Mouse (Mus musculus): Measurements from ENCODE around the gene Ubac2.

Gene Ubac2

DNA sequence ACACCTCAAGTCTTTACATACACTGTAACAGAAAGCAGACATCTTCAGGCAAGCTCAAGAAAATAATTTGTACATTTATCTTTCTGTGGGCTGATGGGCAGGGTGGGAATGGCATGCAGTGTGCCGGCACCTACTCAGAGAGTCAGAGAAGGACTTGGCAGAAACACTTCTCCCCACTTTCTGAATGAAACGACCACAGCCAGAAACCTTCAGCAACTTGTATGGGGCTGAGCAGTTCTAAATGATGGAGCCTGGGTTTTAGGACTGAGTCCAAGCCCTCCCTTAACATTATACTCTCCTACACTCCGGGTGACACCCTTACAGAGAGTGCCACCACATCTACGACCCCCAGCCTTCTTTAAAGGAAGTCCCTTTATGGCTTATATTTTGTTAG, 85.5 kb downstream of the Ubac2 start:
- in situ Hi-C loops (cut with MboI, MseI) = no loop called here

- in situ Hi-C loops (cut with MboI, MseI) = no loop called here
These were observed 86.6 kb downstream of the Ubac2 start, which contains the start of gene Gpr183 for GRCm38 (mm10) chr14:121964990-121965389. TSS of gene Gpr183 (minus strand) at chr14:121965195.

DNA sequence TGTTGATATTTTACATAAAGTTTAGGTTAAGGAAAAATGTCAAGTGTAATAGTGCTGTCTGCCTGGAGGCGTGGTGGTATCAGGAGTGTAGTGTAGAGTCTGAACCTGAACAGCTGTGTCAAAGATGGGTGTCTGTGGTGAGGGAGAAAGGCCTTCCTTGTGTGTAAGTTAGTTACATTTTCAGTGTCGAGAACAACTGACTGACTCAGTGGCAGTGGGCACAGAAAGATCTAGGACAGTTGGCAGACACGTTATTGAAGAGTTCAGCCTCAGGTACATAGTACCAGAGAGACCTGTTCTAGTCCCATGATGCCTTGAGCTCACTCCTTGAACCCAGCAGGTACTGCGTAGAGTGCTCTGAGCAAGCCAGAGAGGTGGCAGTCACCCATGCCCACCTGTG, 87.0 kb downstream of the Ubac2 start:
- in situ Hi-C loops (cut with MboI, MseI) = no loop called here

DNA sequence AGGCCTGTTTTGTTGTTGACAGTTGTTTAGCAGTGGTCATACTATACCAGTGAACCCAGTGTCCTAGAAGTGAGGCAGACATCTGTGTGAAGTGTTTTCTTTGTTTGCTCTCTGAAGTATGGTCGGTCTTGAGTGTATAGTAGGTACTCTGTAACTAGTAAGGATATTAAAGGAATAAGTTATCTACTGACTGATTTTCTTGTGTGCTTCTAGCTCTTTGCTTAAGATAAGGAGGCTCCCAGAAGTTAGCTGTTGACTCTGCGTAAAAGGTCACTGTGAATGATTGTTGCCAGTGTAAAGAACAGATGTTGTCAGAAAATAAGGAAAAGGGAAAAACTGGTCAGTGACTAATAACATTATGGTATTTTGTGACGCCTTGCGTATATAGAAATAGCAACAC, 88.7 kb downstream of the Ubac2 start:
- in situ Hi-C loops (cut with MboI, MseI) = no loop called here

GRCm38 (mm10) chr14:121970402-121970801, 92.0 kb downstream of the Ubac2 start:
- in situ Hi-C loops (cut with MboI, MseI) = no loop called here

GRCm38 (mm10) chr14:121973114-121973513, 94.7 kb downstream of the Ubac2 start:
- in situ Hi-C loops (cut with MboI, MseI) = no loop called here

GRCm38 (mm10) chr14:121981531-121981930, 103.1 kb downstream of the Ubac2 start:
- in situ Hi-C loops (cut with MboI, MseI) = loop anchor here (25.0 kb wide), 1 partner anchor 869 kb away; no protein-coding TSS in a partner anchor

- in situ Hi-C loops (cut with MboI, MseI) = loop anchor here (25.0 kb wide), 1 partner anchor 871 kb away; no protein-coding TSS in a partner anchor
These were observed 104.9 kb downstream of the Ubac2 start for GRCm38 (mm10) chr14:121983009-121983933.

DNA sequence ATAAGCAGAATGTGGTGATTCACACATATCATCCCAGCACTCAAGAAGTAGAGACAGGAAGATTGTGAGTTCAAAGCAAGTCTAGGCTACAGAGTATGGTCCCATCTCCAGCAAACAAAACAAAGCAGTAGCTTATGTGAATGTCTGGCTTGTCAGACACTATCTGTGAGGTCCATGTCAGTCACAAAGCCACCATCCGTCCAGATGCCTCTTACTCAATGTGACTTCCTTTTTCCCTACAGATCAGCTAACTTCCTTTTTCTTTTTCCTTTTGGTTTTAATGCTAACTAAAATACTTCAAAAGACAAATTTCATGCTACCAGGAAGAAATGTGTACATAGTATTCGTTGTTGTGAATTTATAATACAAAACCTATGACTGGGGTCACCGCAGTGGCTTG, 107.1 kb downstream of the Ubac2 start:
- in situ Hi-C loops (cut with MboI, MseI) = loop anchor here (25.0 kb wide), 1 partner anchor 873 kb away; no protein-coding TSS in a partner anchor

DNA sequence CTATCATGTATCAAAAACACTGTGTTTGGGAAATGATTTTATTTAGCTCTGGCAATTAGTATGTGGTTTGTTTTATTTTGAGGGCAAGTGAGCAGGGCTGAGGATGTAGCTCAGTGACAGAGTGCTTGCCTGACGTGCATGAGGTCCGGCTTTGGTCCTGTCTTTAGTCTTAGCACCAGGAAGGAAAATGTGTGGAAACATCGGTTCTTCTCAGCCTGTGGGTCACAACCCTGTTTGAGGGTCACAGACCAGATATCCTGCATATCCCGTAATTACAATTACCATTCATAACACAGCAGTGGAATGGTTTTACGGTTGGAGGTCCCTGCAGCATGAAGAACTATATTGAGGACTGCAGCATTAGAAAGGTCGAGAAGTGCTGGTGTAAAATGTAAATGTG, 107.6 kb downstream of the Ubac2 start:
- in situ Hi-C loops (cut with MboI, MseI) = loop anchor here (25.0 kb wide), 1 partner anchor 874 kb away; no protein-coding TSS in a partner anchor

GRCm38 (mm10) chr14:121987287-121987686, 108.9 kb downstream of the Ubac2 start:
- in situ Hi-C loops (cut with MboI, MseI) = loop anchor here (25.0 kb wide), 1 partner anchor 875 kb away; no protein-coding TSS in a partner anchor

DNA sequence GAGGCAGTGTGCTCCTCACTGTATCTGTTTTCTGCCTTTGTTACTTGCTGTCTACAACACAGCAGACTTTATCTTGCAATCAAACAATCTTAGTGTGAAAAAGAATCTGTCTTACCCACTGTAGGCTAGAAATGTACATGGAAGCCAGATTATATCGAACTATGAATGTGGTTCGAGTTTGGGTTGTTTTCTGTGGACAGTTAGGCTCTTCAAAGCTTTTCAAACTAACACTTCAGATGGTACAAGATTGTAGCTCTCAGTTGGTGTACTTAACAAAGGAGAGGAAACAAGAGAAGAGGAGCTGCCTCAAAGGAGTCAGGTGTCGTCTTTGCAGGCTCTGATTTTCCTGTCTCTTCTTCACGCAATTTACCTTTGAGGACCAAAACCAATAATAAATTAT, 109.3 kb downstream of the Ubac2 start:
- in situ Hi-C loops (cut with MboI, MseI) = loop anchor here (25.0 kb wide), 1 partner anchor 875 kb away; no protein-coding TSS in a partner anchor

DNA sequence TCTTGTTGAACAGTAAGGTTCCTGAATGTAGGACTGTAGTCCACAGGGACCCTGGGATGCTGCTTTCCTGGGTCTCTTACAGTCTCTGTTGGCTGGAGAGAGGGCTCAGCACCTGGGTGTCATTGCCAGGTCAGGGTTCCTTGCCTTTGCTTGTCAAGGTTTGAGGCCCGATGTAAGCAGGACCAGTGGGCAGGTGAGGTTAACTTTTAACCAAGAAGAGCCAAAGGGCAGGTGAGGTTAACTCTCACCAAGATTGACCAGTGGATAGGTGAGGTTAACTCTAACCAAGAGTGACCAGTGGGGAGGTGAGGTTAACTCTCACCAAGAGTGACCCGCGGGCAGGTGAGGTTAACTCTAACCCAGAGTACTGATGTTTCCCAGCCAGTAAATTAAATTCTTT, 110.9 kb downstream of the Ubac2 start:
- in situ Hi-C loops (cut with MboI, MseI) = loop anchor here (25.0 kb wide), 1 partner anchor 877 kb away; no protein-coding TSS in a partner anchor

DNA sequence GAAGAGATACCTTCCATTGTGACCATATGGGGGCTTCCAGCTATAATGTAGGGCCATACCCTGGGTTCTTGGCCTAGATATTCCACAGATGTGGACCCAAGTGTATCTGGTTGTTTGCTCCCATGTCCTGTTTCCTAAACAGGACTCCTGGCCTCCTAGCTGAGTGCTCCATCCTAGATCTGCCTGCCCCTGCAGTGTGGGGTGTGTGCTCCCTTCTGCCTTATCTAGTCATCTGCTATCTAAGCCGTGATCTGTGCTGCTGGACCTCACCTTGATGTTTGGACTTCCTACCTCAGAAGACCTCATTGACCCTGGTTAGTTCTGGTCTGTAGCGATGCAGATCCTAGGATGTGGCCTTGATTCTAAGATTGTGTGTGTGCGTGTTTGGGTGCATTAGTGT, 111.4 kb downstream of the Ubac2 start:
- in situ Hi-C loops (cut with MboI, MseI) = loop anchor here (25.0 kb wide), 1 partner anchor 878 kb away; no protein-coding TSS in a partner anchor

GRCm38 (mm10) chr14:121990897-121991296, 112.5 kb downstream of the Ubac2 start:
- in situ Hi-C loops (cut with MboI, MseI) = loop anchor here (25.0 kb wide), 1 partner anchor 879 kb away; no protein-coding TSS in a partner anchor

GRCm38 (mm10) chr14:121991921-121992320, 113.5 kb downstream of the Ubac2 start:
- in situ Hi-C loops (cut with MboI, MseI) = loop anchor here (25.0 kb wide), 1 partner anchor 880 kb away; no protein-coding TSS in a partner anchor

GRCm38 (mm10) chr14:121992395-121993280, 114.2 kb downstream of the Ubac2 start:
- in situ Hi-C loops (cut with MboI, MseI) = loop anchor here (25.0 kb wide), 1 partner anchor 880 kb away; no protein-coding TSS in a partner anchor

DNA sequence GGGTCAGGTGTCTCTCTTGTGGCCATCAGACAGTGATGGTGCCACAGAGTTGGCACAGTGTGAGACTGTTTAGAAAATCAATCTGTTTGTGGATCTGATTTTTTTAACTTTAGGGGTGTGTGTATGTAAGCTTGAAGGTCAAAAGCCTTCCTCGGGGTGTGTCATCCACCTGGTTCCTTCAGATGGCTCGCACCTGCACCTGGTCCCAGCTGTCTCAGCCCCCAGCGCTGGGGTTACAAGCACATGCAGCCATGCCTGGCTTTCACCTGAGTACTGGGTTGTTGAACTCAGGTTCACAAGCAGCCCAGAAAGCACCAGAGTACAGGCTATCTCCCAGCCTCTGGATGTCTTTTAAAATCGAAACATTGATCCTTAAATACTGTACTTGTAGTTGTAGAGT, 115.2 kb downstream of the Ubac2 start:
- in situ Hi-C loops (cut with MboI, MseI) = loop anchor here (25.0 kb wide), 1 partner anchor 881 kb away; no protein-coding TSS in a partner anchor

DNA sequence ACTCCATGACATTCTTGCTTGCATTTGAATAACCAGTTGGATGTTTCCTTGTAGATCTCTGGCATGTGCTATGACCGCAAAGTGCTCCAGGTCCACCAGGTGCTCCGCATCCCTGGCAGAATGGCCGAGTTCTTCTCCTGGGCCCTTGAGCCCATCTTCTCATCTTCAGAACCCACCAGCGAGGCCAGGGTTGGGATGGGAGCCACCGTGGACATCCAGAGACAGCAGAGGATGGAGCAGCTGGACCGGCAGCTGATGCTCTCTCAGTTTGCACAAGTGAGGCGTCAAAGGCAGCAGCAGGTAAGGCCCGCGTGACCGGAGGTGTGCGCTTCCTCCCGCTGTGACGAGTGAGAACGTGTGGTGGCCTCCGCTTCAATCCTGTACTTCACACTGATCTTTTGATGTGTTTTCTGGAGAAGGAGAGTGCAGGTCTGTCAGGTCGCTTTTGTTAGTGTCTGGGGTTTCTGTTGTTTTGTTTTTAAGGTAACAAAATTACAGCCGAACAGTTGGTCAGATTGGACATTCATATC, 115.8 kb downstream of the Ubac2 start:
- in situ Hi-C loops (cut with MboI, MseI) = loop anchor here (25.0 kb wide), 1 partner anchor 882 kb away; no protein-coding TSS in a partner anchor

GRCm38 (mm10) chr14:121994846-121995556, 116.6 kb downstream of the Ubac2 start:
- in situ Hi-C loops (cut with MboI, MseI) = loop anchor here (25.0 kb wide), 1 partner anchor 883 kb away; no protein-coding TSS in a partner anchor
